Mouse (Mus musculus) brown adipose tissue, adult 24 weeks (tissue): ENCODE results near the gene Dpf1. TPM values are rescaled to one million over a fixed set of nuclear protein-coding genes. Genes with fewer than 3 reads are reported as not detected.

Experiments used
- H3K27ac ChIP-seq: fragments of 200-500 bp; replicated peaks from 2 replicates; pipeline ENCODE4 v1.5.1; 2012; ENCODE audit warnings: low read depth, mild to moderate bottlenecking, low read length
- H3K4me1 ChIP-seq: fragments of 200-500 bp; 2 replicates; pipeline ENCODE4 v1.6.1; 2012; ENCODE audit warnings: low read length, mixed read lengths; ENCODE audit not compliant: control insufficient read depth, insufficient read depth, insufficient read length
- H3K4me3 ChIP-seq: fragments of 200-500 bp; 2 replicates; pipeline ENCODE4 v1.5.1; 2012; ENCODE audit warnings: low read depth, mild to moderate bottlenecking, low read length, moderate library complexity; ENCODE audit not compliant: insufficient read depth
- polyA plus RNA-seq: library from polyadenylated mRNA; stranded (reverse); fragments of >200 nt; gene quantifications from 2 replicates; pipeline ENCODE4 v1.2.4, GENCODE M21; 2012; ENCODE audit not compliant: missing spikeins, insufficient read depth, insufficient read length

The Dpf1 gene
- polyA plus RNA-seq, 1 experiment = not detected

DNA sequence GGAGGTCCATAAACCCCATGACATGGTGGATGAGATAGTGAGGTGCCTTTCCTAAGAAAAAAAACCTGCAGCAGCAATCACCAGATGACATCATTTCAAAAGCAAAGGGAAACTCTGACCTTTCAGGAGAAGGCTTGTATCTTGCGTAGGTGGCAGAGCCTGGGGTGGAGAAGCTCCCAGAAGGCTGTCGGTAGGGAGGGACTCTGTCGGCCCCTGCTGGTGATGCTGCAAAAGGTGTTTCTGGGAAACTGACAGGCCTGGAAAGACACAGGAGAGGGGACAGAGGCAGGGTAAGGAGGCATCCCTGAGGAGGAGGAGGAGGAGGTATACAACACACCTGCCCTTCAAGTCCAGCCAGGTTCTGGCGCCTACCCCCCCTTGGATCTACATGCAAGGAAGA, 60.3 kb downstream of the Dpf1 start:
- Histone ChIP-seq H3K27ac (no peak overlapping the region), H3K4me3 (no peak overlapping the region), H3K4me1 (no peaks in the 10 kb centered on the region)

DNA sequence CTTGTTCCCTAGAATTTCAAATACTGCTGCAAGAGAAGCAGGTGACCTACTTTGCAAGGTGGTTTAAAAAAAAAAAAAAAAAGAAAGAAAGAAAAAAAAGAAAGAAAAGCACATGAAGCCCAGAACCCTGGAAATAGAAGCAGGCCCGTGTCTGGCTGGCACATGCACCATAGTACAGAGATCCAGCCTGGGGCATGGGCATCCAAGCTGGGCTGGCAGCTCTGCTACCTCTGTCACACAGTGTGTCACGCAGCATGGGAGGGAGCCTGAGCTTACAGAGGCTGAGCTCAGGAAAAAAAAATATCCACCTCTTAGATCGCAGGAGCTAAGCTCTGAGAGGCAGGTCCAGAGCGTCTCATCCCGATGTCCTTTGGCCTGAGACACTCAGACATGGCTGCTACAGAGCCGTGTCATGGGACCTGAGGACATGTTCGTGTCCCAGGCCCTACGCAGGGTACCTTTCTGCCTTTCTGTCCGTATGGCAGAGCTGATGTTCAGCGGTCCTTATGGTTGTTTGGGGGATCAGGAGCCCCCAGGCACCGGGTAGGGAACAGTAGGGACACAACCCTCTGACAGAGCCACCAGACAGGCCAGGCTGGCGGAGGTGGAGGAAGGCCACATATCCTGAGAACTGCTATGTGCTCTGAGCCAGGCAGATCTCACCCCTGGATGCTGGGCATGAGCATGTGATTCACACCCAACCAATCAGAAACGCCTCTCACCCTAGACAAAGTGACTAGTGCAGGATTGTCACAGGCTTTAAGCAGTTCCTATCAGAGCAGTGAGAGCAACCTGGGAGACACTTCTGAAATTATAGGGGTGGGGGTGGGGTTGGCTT, 63.6 kb downstream of the Dpf1 start:
- no peak overlapping the region for H3K4me3 ChIP-seq
- no peaks in the 10 kb centered on the region for H3K4me1 ChIP-seq
- no peak overlapping the region for H3K27ac ChIP-seq

Other genes with a start within 250 kb of the Dpf1 start
- gene Ryr1, start 178.8 kb upstream of the Dpf1 start, polyA plus RNA-seq = 1.9 and 6.1 TPM in 2 replicates
- gene Rasgrp4, start 169.1 kb upstream of the Dpf1 start, polyA plus RNA-seq = 1.0 and 2.7 TPM in 2 replicates
- 9.9 and 10.5 TPM in 2 replicates for gene Fam98c, start 147.7 kb upstream of the Dpf1 start, polyA plus RNA-seq
- gene Ggn, start 133.7 kb upstream of the Dpf1 start, polyA plus RNA-seq = not detected in 2 replicates
- gene Spred3, start 133.5 kb upstream of the Dpf1 start, polyA plus RNA-seq = 0.32 and 1.2 TPM in 2 replicates
- gene Psmd8, start 123.2 kb upstream of the Dpf1 start, polyA plus RNA-seq = 302 and 383 TPM in 2 replicates
- 0.58 TPM in 1 of 2 replicates, not detected in the other for gene Catsperg1, start 89.9 kb upstream of the Dpf1 start, polyA plus RNA-seq
- gene Kcnk6, start 71.4 kb upstream of the Dpf1 start, polyA plus RNA-seq = 1.3 and 1.6 TPM in 2 replicates
- gene Yif1b, start 65.6 kb upstream of the Dpf1 start, polyA plus RNA-seq = 72.2 and 79.7 TPM in 2 replicates
- 2.5 TPM in 1 of 2 replicates, not detected in the other for gene 2200002D01Rik, start 55.5 kb upstream of the Dpf1 start, polyA plus RNA-seq
- gene Spint2, start 22.0 kb upstream of the Dpf1 start, polyA plus RNA-seq = 3.9 and 5.6 TPM in 2 replicates
- 4.6 and 7.2 TPM in 2 replicates for gene Ppp1r14a, start 14.6 kb upstream of the Dpf1 start, polyA plus RNA-seq
- 6.5 and 9.6 TPM in 2 replicates for gene Sipa1l3, start 214.7 kb downstream of the Dpf1 start, polyA plus RNA-seq